Mouse (Mus musculus) liver, embryonic 12.5 days (tissue): ENCODE measurements around the gene Slc25a21. TPM values are rescaled to one million over a fixed set of nuclear protein-coding genes. Genes with fewer than 3 reads are reported as not detected.

Source experiments
- ATAC-seq: fragments of 200-750 bp; cut with Nextera tagmentation; 2 replicates; pipeline ENCODE4 v1.8.0; 2017; ENCODE audit warnings: moderate number of reproducible peaks, mild to moderate bottlenecking, moderate library complexity
- H3K27ac ChIP-seq: fragments of 300-500 bp; sonication (generic); 2 replicates; pipeline ENCODE4 v1.5.1; 2016; ENCODE audit warnings: mild to moderate bottlenecking
- H3K27me3 ChIP-seq: fragments of 300-500 bp; sonication (generic); replicated peaks from 2 replicates; pipeline ENCODE4 v1.6.1; 2016; ENCODE audit warnings: mild to moderate bottlenecking, moderate library complexity
- H3K36me3 ChIP-seq: fragments of 300-500 bp; sonication (generic); 2 replicates; pipeline ENCODE4 v1.6.1; 2016; ENCODE audit warnings: mild to moderate bottlenecking, moderate library complexity
- H3K4me1 ChIP-seq: fragments of 300-500 bp; sonication (generic); 2 replicates; pipeline ENCODE4 v1.6.1; 2016
- H3K4me2 ChIP-seq: fragments of 300-500 bp; sonication (generic); 2 replicates; pipeline ENCODE4 v1.6.1; 2016; ENCODE audit warnings: mild to moderate bottlenecking, moderate library complexity
- H3K4me3 ChIP-seq: fragments of 300-500 bp; sonication (generic); 2 replicates; pipeline ENCODE4 v1.5.1; 2016; ENCODE audit warnings: mild to moderate bottlenecking, moderate library complexity
- H3K9ac ChIP-seq: fragments of 300-500 bp; sonication (generic); 2 replicates; pipeline ENCODE4 v1.6.1; 2016; ENCODE audit warnings: mild to moderate bottlenecking, moderate library complexity
- H3K9me3 ChIP-seq: fragments of 300-500 bp; sonication (generic); replicated peaks from 2 replicates; pipeline ENCODE4 v1.6.1; 2016; ENCODE audit warnings: mild to moderate bottlenecking, moderate library complexity
- WGBS: fragments of 180-500 bp; shearing (Covaris S2); methylation state at CpG from one replicate; pipeline ENCODE4 v1.1.7; 2016; ENCODE audit not compliant: insufficient replicate concordance; 5-methylcytosine and 5-hydroxymethylcytosine counted together
- polyA plus RNA-seq: library from polyadenylated mRNA; unstranded; fragments of >200 nt; fragmentation: Nextera tagmentation; extraction: Ambion mirVana; gene quantifications from 2 replicates; pipeline ENCODE4 v1.2.1, GENCODE M21; 2016

Slc25a21 gene
- polyA plus RNA-seq, 1 experiment from 2014 or later: 30.0 TPM

DNA sequence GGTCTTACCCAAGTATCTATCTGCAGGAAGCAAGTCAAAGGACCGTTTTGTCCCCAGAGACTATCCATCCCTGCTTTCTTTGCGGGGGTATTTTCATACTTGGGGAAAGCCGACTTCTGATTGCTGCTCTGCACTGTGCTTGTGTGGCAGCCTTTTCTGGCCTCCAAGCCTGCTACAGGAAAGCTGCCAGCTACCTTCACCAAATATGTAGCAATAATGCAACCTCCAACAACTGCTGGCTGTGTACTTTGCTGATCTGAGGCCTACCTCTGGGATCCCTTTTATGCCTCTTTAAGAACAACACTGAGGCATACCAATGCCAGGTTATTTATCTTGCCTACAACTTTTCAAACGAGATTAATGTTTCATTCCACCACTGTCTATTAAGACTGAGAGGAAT is 408.0 kb downstream of the Slc25a21 start:
- H3K36me3 ChIP-seq: no peaks in the 10 kb centered on the region
- WGBS: 68% methylated on average over 4 of the region's 4 CpGs
- H3K9me3 ChIP-seq: no peaks in the 10 kb centered on the region
- no peak overlapping the region for H3K9ac ChIP-seq
- H3K4me1 ChIP-seq: no peaks in the 10 kb centered on the region
- no peak for ATAC-seq
- no peak overlapping the region for H3K4me3 ChIP-seq
- no peak overlapping the region for H3K4me2 ChIP-seq
- no peaks in the 10 kb centered on the region for H3K27me3 ChIP-seq
- no peak overlapping the region for H3K27ac ChIP-seq

GRCm38 (mm10) chr12:56785250-56785649 is 412.0 kb downstream of the Slc25a21 start:
- H3K27me3 ChIP-seq: no peaks in the 10 kb centered on the region
- no peak for ATAC-seq
- 66% methylated on average over 1 of the region's 1 CpGs for WGBS
- H3K27ac ChIP-seq: no peak overlapping the region
- no peaks in the 10 kb centered on the region for H3K9me3 ChIP-seq
- H3K9ac ChIP-seq: no peak overlapping the region
- H3K4me2 ChIP-seq: no peak overlapping the region
- H3K36me3 ChIP-seq: no peaks in the 10 kb centered on the region
- no peak overlapping the region for H3K4me3 ChIP-seq
- H3K4me1 ChIP-seq: no peaks in the 10 kb centered on the region

- no peaks in the 10 kb centered on the region for H3K9me3 ChIP-seq
- no peak overlapping the region for H3K4me3 ChIP-seq
- H3K27ac ChIP-seq: no peak overlapping the region
- ATAC-seq: no peak
- no peaks in the 10 kb centered on the region for H3K4me1 ChIP-seq
- H3K27me3 ChIP-seq: no peaks in the 10 kb centered on the region
- no peak overlapping the region for H3K4me2 ChIP-seq
- no peaks in the 10 kb centered on the region for H3K36me3 ChIP-seq
- H3K9ac ChIP-seq: no peak overlapping the region
- 80% methylated on average over 5 of the region's 5 CpGs for WGBS
Measured at GRCm38 (mm10) chr12:56781196-56781595, 416.1 kb downstream of the Slc25a21 start.

GRCm38 (mm10) chr12:56779621-56780020 is 417.7 kb downstream of the Slc25a21 start:
- no peak overlapping the region for H3K4me2 ChIP-seq
- 74% methylated on average over 3 of the region's 3 CpGs for WGBS
- H3K9ac ChIP-seq: no peak overlapping the region
- H3K36me3 ChIP-seq: no peaks in the 10 kb centered on the region
- no peaks in the 10 kb centered on the region for H3K4me1 ChIP-seq
- H3K27me3 ChIP-seq: no peaks in the 10 kb centered on the region
- H3K4me3 ChIP-seq: no peak overlapping the region
- no peaks in the 10 kb centered on the region for H3K9me3 ChIP-seq
- no peak overlapping the region for H3K27ac ChIP-seq
- ATAC-seq: no peak

GRCm38 (mm10) chr12:56773941-56774340 is 423.3 kb downstream of the Slc25a21 start:
- H3K4me2 ChIP-seq: no peak overlapping the region
- ATAC-seq: no peak
- no peak overlapping the region for H3K9ac ChIP-seq
- H3K36me3 ChIP-seq: no peaks in the 10 kb centered on the region
- H3K27me3 ChIP-seq: no peaks in the 10 kb centered on the region
- no peaks in the 10 kb centered on the region for H3K4me1 ChIP-seq
- H3K4me3 ChIP-seq: no peak overlapping the region
- no peaks in the 10 kb centered on the region for H3K9me3 ChIP-seq
- WGBS: 77% methylated on average over 6 of the region's 6 CpGs
- no peak overlapping the region for H3K27ac ChIP-seq

- Histone ChIP-seq H3K36me3 (no peaks in the 10 kb centered on the region), H3K9ac (no peak overlapping the region), H3K9me3 (no peaks in the 10 kb centered on the region), H3K4me1 (no peaks in the 10 kb centered on the region), H3K4me2 (no peak overlapping the region), H3K27me3 (no peaks in the 10 kb centered on the region), H3K27ac (no peak overlapping the region), H3K4me3 (no peak overlapping the region)
- ATAC-seq: no peak
- 77% methylated on average over 5 of the region's 5 CpGs for WGBS
Measured at GRCm38 (mm10) chr12:56769421-56769820, 427.9 kb downstream of the Slc25a21 start.

DNA sequence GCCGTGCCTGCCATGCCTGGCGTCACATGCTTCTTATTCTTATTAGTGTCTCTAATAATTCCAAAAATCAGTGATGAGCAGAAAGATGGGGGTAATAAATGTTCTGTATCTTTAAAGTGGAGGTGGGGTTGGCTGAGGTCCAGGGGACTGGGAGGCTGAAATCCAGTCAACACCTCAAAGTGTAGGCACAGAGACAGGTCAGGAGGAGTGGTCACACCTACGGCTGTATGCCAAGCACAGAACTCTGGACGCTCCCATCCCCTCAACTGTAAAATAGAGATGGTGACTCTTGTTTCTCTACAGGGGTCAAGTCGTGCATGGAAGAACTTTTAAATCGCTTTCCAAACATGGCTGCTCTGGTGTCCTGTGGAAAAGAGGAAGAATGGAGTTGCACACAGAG is 429.8 kb downstream of the Slc25a21 start:
- H3K36me3 ChIP-seq: no peaks in the 10 kb centered on the region
- no peak overlapping the region for H3K4me2 ChIP-seq
- H3K4me1 ChIP-seq: no peaks in the 10 kb centered on the region
- no peaks in the 10 kb centered on the region for H3K9me3 ChIP-seq
- H3K27ac ChIP-seq: no peak overlapping the region
- H3K4me3 ChIP-seq: no peak overlapping the region
- no peak for ATAC-seq
- 66% methylated on average over 6 of the region's 6 CpGs for WGBS
- H3K9ac ChIP-seq: no peak overlapping the region
- H3K27me3 ChIP-seq: no peaks in the 10 kb centered on the region

GRCm38 (mm10) chr12:56737104-56737503 is 460.2 kb downstream of the Slc25a21 start:
- no peak overlapping the region for H3K4me3 ChIP-seq
- H3K4me2 ChIP-seq: no peak overlapping the region
- H3K9ac ChIP-seq: no peak overlapping the region
- whole genome bisulfite sequencing: 81% methylated on average over 4 of the region's 4 CpGs
- no peaks in the 10 kb centered on the region for H3K36me3 ChIP-seq
- no peak overlapping the region for H3K27ac ChIP-seq
- no peaks in the 10 kb centered on the region for H3K27me3 ChIP-seq
- H3K9me3 ChIP-seq: no peaks in the 10 kb centered on the region
- ATAC-seq: no peak
- H3K4me1 ChIP-seq: no peaks in the 10 kb centered on the region

GRCm38 (mm10) chr12:56727631-56728030 is 469.6 kb downstream of the Slc25a21 start:
- H3K27ac ChIP-seq: no peak overlapping the region
- no peak overlapping the region for H3K4me2 ChIP-seq
- H3K9ac ChIP-seq: no peak overlapping the region
- no peaks in the 10 kb centered on the region for H3K36me3 ChIP-seq
- H3K27me3 ChIP-seq: no peaks in the 10 kb centered on the region
- 63% methylated on average over 4 of the region's 4 CpGs for WGBS
- H3K4me3 ChIP-seq: no peak overlapping the region
- no peaks in the 10 kb centered on the region for H3K9me3 ChIP-seq
- H3K4me1 ChIP-seq: no peaks in the 10 kb centered on the region
- no peak for ATAC-seq

GRCm38 (mm10) chr12:56718707-56719051 is 478.6 kb downstream of the Slc25a21 start:
- Histone ChIP-seq H3K9me3 (no peaks in the 10 kb centered on the region), H3K4me2 (no peak overlapping the region), H3K36me3 (no peaks in the 10 kb centered on the region), H3K27ac (no peak overlapping the region), H3K27me3 (peaks cover 28% of the 10 kb centered on the region), H3K4me3 (no peak overlapping the region), H3K4me1 (no peaks in the 10 kb centered on the region), H3K9ac (no peak overlapping the region)
- no peak for ATAC-seq
- WGBS: 40% methylated on average over 6 of the region's 6 CpGs

GRCm38 (mm10) chr12:56717971-56718706 is 479.1 kb downstream of the Slc25a21 start:
- Histone ChIP-seq H3K9me3 (no peaks in the 10 kb centered on the region), H3K4me3 (no peak overlapping the region), H3K4me1 (no peaks in the 10 kb centered on the region), H3K36me3 (no peaks in the 10 kb centered on the region), H3K4me2 (no peak overlapping the region), H3K27me3 (peaks cover 28% of the 10 kb centered on the region), H3K27ac (no peak overlapping the region), H3K9ac (no peak overlapping the region)
- WGBS: 30% methylated on average over 14 of the region's 14 CpGs
- no peak for ATAC-seq

GRCm38 (mm10) chr12:56701004-56701403 is 496.3 kb downstream of the Slc25a21 start:
- no peak overlapping the region for H3K4me3 ChIP-seq
- peaks cover 10% of the 10 kb centered on the region for H3K4me1 ChIP-seq
- no peak for ATAC-seq
- 5% methylated on average over 6 of the region's 6 CpGs for WGBS
- no peaks in the 10 kb centered on the region for H3K9me3 ChIP-seq
- H3K36me3 ChIP-seq: no peaks in the 10 kb centered on the region
- H3K27ac ChIP-seq: no peak overlapping the region
- H3K27me3 ChIP-seq: peaks cover 71% of the 10 kb centered on the region
- H3K4me2 ChIP-seq: no peak overlapping the region
- H3K9ac ChIP-seq: no peak overlapping the region
